Mouse (Mus musculus) myocyte (in vitro differentiated cells): ENCODE data around the gene Ecsit.

Source experiments
- CEBPB ChIP-seq: IDR thresholded peaks from 2 replicates; pipeline ENCODE4 v1.6.1; 2011; ENCODE audit warnings: mild to moderate bottlenecking, moderate library complexity; ENCODE audit not compliant: poor library complexity, insufficient read depth, severe bottlenecking
- E2F4 ChIP-seq: IDR thresholded peaks from one replicate; pipeline ENCODE4 v1.6.1; 2011; ENCODE audit warnings: mild to moderate bottlenecking, control low read depth, moderate library complexity; ENCODE audit not compliant: insufficient read depth
- MAX ChIP-seq: IDR thresholded peaks from one replicate; pipeline ENCODE4 v1.6.1; 2011; ENCODE audit warnings: low read depth, mild to moderate bottlenecking, control low read depth
- MYOD1 ChIP-seq, 3 experiments: IDR thresholded peaks; one replicate each; pipeline ENCODE4 v1.6.1; 2011; ENCODE audit warnings: control low read depth in 2 of 3, low read depth in 2 of 3, mild to moderate bottlenecking in 2 of 3, moderate library complexity in 1 of 3; ENCODE audit not compliant: insufficient read length in 2 of 3, control insufficient read depth in 1 of 3
- MYOG ChIP-seq, 3 experiments: IDR thresholded peaks; one replicate each; pipeline ENCODE4 v1.6.1; 2011; ENCODE audit warnings: control low read depth in 2 of 3, low read depth in 2 of 3, mild to moderate bottlenecking in 2 of 3; ENCODE audit not compliant: insufficient read length in 2 of 3, control insufficient read depth in 1 of 3, insufficient read depth in 1 of 3
- POLR2A ChIP-seq: IDR thresholded peaks from one replicate; pipeline ENCODE4 v1.6.1; 2011; ENCODE audit warnings: low read depth, mild to moderate bottlenecking, control low read depth, moderate library complexity; ENCODE audit not compliant: insufficient read length
- POLR2AphosphoS2 ChIP-seq: IDR thresholded peaks from one replicate; pipeline ENCODE4 v1.6.1; 2011; ENCODE audit warnings: low read depth, control low read depth; ENCODE audit not compliant: insufficient read length
- REST ChIP-seq: IDR thresholded peaks from one replicate; pipeline ENCODE4 v1.6.1; 2011; ENCODE audit warnings: mild to moderate bottlenecking, control low read depth, moderate library complexity; ENCODE audit not compliant: insufficient read depth, insufficient read length
- SRF ChIP-seq: IDR thresholded peaks from one replicate; pipeline ENCODE4 v1.6.1; 2011; ENCODE audit warnings: low read depth; ENCODE audit not compliant: control insufficient read depth, insufficient read length
- TCF3 ChIP-seq: IDR thresholded peaks from one replicate; pipeline ENCODE4 v1.6.1; 2011; ENCODE audit warnings: low read depth, control low read depth; ENCODE audit not compliant: insufficient read length
- USF1 ChIP-seq: IDR thresholded peaks from one replicate; pipeline ENCODE4 v1.6.1; 2011; ENCODE audit warnings: low read depth, mild to moderate bottlenecking, control low read depth, moderate library complexity

GRCm38 (mm10) chr9:22030386-22030785 lies 54.9 kb downstream of the Ecsit start:
- no peak for TF ChIP-seq POLR2A
- TF ChIP-seq POLR2AphosphoS2: no peak
- no peak for TF ChIP-seq SRF
- no peak for TF ChIP-seq REST
- TF ChIP-seq TCF3: no peak
- TF ChIP-seq USF1: no peak
- no peak for TF ChIP-seq MYOG (IDR thresholded peaks at IDR 0.05; ENCODE audit: control insufficient read depth in 1 of 3, insufficient read depth in 1 of 3, insufficient read length in 2 of 3, low read depth in 2 of 3)
- no peak for TF ChIP-seq MYOD1 (IDR thresholded peaks at IDR 0.05; ENCODE audit: control insufficient read depth in 1 of 3, insufficient read length in 2 of 3, low read depth in 2 of 3)
- TF ChIP-seq E2F4: no peak
- no peak for TF ChIP-seq CEBPB
- TF ChIP-seq MAX: no peak
